Mouse (Mus musculus): ENCODE data around the gene Pitpnm1. TPM values are rescaled to one million over a fixed set of nuclear protein-coding genes. Genes with fewer than 3 reads are reported as not detected.

Pitpnm1 gene
- polyA plus RNA-seq, 1 experiment from 2014 or later: 5.6 TPM

DNA sequence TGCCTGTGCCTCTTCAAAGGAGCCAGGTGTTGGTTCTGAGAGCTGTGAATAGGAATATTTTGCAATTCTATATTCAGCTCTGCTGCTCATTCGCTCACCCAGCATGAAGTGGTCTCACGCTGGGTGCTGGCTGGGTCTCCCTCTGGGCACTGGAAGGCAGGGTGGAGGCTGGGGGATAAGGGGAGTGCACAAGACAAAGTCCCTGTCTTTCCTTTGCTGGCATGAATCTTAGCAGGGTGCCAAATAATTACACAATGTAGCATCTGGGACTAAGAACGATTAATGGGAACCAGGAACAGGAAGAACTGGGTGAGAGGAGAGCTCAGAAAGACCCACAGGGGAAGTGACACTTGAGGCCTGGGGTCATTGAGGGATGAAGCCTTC, 47.2 kb downstream of the Pitpnm1 start:
- WGBS: 48% methylated on average over 3 of the region's 3 CpGs
- H3K4me2 ChIP-seq: no peak overlapping the region
- H3K4me3 ChIP-seq: no peak overlapping the region
- H3K9ac ChIP-seq: no peak overlapping the region
- no peak overlapping the region for H3K27ac ChIP-seq
- peaks cover 21% of the 10 kb centered on the region for H3K36me3 ChIP-seq
- H3K9me3 ChIP-seq: no peaks in the 10 kb centered on the region
- no peaks in the 10 kb centered on the region for H3K27me3 ChIP-seq
- peaks cover 22% of the 10 kb centered on the region for H3K4me1 ChIP-seq
- no peak for ATAC-seq (ENCODE audit: insufficient number of reproducible peaks, low FRiP score, low TSS enrichment, low read depth)

DNA sequence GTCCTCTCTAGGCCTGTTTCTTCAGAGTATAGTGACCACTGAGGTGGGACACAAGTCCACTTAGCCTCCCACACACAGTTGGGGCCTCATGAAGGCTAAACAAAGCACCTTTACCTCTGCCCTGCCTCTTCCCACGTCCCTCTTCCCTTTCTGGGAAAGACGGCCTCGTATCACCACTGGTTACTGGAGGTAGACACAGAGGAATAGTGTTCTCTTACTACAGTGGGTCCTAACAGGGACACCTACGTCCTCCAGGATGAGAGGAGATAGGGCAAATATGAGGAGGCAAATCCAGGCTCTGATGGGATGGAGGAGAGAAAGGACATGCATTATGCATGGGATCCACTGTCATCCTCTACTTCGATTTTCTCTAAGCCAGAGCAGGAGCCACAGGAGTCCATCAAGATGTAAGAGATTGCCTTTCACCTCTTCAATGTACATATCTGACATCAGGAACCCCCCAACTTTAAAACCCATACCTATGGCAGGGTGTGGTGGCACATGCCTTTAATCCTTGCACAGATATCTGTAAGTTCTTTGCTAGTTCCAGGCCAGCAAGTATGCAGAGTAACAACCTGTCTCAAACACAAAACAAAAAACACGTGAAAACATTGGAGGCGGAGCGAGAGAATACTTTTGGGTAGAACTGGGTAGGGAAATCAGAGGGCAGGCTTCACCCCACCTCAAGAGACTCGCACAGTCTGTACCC, 48.1 kb downstream of the Pitpnm1 start:
- Histone ChIP-seq H3K27me3 (no peaks in the 10 kb centered on the region), H3K9ac (peak overlapping the region; percentile 90; the same call in 1 of the 2 replicates), H3K4me1 (peaks cover 22% of the 10 kb centered on the region), H3K9me3 (no peaks in the 10 kb centered on the region), H3K4me2 (peak overlapping the region; percentile 81), H3K4me3 (peak overlapping the region; percentile 92), H3K27ac (peak overlapping the region; percentile 28), H3K36me3 (peaks cover 29% of the 10 kb centered on the region)
- ATAC-seq (ENCODE audit: insufficient number of reproducible peaks, low FRiP score, low TSS enrichment, low read depth): no peak
- 40% methylated on average over 9 of the region's 9 CpGs for WGBS

DNA sequence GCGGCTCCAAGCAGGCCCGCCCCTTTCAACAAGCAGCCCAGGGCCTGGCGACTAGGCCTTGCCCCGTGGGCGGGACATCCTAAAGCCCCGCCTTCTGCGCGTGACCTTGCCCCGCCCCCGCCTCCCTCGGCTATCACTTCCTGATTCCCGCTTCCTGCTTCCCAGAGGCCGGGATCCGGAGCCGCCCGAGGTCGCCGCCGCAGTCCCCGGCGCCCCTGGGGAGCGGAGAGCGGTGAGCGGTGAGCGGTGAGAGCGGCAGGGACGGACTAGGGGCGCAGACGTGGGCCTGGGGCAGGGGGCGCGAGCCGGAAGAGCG, 48.7 kb downstream of the Pitpnm1 start, which contains the start of gene Coro1b:
Gene Coro1b, plus strand, starts transcription at position 129 of the 316 bp plus-strand sequence.
- Histone ChIP-seq H3K4me1 (peaks cover 22% of the 10 kb centered on the region), H3K27ac (peak within 1 kb of the TSS; percentile 81), H3K4me3 (peak within 1 kb of the TSS; percentile 92), H3K9me3 (no peaks in the 10 kb centered on the region), H3K9ac (peak within 1 kb of the TSS; percentile 90), H3K4me2 (peak within 1 kb of the TSS; percentile 81), H3K36me3 (peaks cover 34% of the 10 kb centered on the region), H3K27me3 (no peaks in the 10 kb centered on the region)
- peak; percentile 92 for ATAC-seq (ENCODE audit: insufficient number of reproducible peaks, low FRiP score, low TSS enrichment, low read depth)
- under 1% methylated on average over 33 of the region's 33 CpGs for WGBS

GRCm38 (mm10) chr19:4148819-4149218, 49.0 kb downstream of the Pitpnm1 start:
- Histone ChIP-seq H3K4me3 (peak overlapping the region; percentile 92), H3K4me2 (peak overlapping the region; percentile 81), H3K27ac (peak overlapping the region; percentile 81), H3K9me3 (no peaks in the 10 kb centered on the region), H3K36me3 (peaks cover 38% of the 10 kb centered on the region), H3K27me3 (no peaks in the 10 kb centered on the region), H3K9ac (peak overlapping the region; percentile 90), H3K4me1 (peaks cover 22% of the 10 kb centered on the region)
- ATAC-seq (ENCODE audit: insufficient number of reproducible peaks, low FRiP score, low TSS enrichment, low read depth): peak; percentile 20
- WGBS: 2% methylated on average over 8 of the region's 8 CpGs

DNA sequence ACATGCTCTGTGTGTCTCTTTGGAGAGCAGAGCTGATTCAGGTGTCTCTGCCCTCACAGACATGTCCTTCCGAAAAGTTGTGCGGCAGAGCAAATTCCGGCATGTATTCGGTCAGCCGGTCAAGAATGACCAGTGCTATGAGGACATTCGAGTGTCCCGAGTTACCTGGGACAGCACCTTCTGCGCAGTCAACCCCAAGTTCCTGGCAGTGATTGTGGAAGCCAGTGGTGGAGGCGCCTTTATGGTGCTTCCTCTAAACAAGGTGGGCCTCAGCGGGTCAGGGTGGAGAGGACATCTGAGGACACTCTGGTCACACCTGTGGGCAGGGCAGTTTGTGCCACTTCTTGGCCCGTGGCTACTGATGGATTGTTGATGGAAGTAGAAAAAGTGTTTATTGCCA, 49.5 kb downstream of the Pitpnm1 start:
- peaks cover 39% of the 10 kb centered on the region for H3K36me3 ChIP-seq
- peak overlapping the region; percentile 81 for H3K27ac ChIP-seq
- no peak for ATAC-seq (ENCODE audit: insufficient number of reproducible peaks, low FRiP score, low TSS enrichment, low read depth)
- 85% methylated on average over 11 of the region's 11 CpGs for WGBS
- peak overlapping the region; percentile 90 for H3K9ac ChIP-seq
- H3K9me3 ChIP-seq: no peaks in the 10 kb centered on the region
- H3K4me1 ChIP-seq: peaks cover 22% of the 10 kb centered on the region
- H3K4me3 ChIP-seq: peak overlapping the region; percentile 92
- H3K4me2 ChIP-seq: peak overlapping the region; percentile 81
- no peaks in the 10 kb centered on the region for H3K27me3 ChIP-seq

- Histone ChIP-seq H3K9ac (no peak overlapping the region), H3K27ac (no peak overlapping the region), H3K9me3 (no peaks in the 10 kb centered on the region), H3K4me3 (peak overlapping the region; percentile 92), H3K36me3 (peaks cover 39% of the 10 kb centered on the region), H3K4me1 (peaks cover 22% of the 10 kb centered on the region), H3K27me3 (no peaks in the 10 kb centered on the region), H3K4me2 (peak overlapping the region; percentile 81)
- 93% methylated on average over 17 of the region's 17 CpGs for WGBS
- no peak for ATAC-seq (ENCODE audit: insufficient number of reproducible peaks, low FRiP score, low TSS enrichment, low read depth)
Observed at GRCm38 (mm10) chr19:4149764-4150461, 50.1 kb downstream of the Pitpnm1 start.

DNA sequence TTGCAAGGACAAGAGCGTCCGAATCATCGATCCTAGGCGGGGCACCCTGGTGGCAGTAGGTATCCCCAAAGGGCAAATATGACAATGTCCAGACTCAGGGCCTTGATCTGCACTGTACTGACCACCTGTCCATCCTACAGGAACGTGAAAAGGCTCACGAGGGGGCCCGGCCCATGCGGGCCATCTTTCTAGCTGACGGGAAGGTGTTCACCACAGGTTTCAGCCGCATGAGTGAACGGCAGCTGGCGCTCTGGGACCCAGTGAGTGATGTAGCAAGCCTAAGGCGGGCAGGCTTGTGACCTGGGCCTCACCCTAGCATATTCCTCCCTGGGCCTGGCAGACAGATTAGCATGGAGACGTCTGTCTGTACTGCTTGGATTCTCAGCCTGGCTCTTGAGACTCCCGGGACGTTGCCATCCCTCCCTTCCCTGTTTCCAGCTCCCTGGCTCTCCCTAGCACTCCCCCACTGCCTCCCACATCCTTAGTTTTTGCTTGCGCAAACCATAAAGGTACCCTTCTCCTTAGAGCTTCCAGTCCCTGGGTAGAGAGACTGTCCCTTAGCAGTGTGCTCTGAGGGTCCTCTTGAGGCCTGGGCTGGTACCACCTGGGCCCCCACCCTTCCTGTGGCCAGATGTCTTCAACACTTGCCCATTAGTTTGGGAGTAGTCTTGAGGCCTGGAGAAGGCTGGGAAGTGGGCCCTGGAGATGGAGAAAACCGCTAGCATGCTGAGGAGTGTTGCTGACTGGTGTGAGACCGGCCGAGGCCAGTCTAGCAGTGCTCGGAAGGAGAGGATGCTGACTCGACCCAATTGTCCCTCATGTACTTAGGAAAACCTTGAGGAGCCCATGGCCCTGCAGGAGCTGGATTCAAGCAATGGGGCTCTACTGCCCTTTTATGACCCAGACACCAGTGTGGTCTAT, 51.0 kb downstream of the Pitpnm1 start:
- H3K4me3 ChIP-seq: no peak overlapping the region
- H3K4me2 ChIP-seq: no peak overlapping the region
- no peaks in the 10 kb centered on the region for H3K27me3 ChIP-seq
- H3K36me3 ChIP-seq: peaks cover 46% of the 10 kb centered on the region
- ATAC-seq (ENCODE audit: insufficient number of reproducible peaks, low FRiP score, low TSS enrichment, low read depth): no peak
- H3K27ac ChIP-seq: no peak overlapping the region
- H3K9me3 ChIP-seq: no peaks in the 10 kb centered on the region
- 89% methylated on average over 22 of the region's 22 CpGs for WGBS
- H3K4me1 ChIP-seq: peaks cover 22% of the 10 kb centered on the region
- no peak overlapping the region for H3K9ac ChIP-seq

- Histone ChIP-seq H3K9ac (no peak overlapping the region), H3K4me1 (peaks cover 22% of the 10 kb centered on the region), H3K27me3 (no peaks in the 10 kb centered on the region), H3K36me3 (peaks cover 53% of the 10 kb centered on the region), H3K9me3 (no peaks in the 10 kb centered on the region), H3K4me3 (no peak overlapping the region), H3K27ac (no peak overlapping the region), H3K4me2 (no peak overlapping the region)
- WGBS: 65% methylated on average over 5 of the region's 5 CpGs
- ATAC-seq (ENCODE audit: insufficient number of reproducible peaks, low FRiP score, low TSS enrichment, low read depth): no peak
Observed at GRCm38 (mm10) chr19:4151488-4151860, 51.7 kb downstream of the Pitpnm1 start.

DNA sequence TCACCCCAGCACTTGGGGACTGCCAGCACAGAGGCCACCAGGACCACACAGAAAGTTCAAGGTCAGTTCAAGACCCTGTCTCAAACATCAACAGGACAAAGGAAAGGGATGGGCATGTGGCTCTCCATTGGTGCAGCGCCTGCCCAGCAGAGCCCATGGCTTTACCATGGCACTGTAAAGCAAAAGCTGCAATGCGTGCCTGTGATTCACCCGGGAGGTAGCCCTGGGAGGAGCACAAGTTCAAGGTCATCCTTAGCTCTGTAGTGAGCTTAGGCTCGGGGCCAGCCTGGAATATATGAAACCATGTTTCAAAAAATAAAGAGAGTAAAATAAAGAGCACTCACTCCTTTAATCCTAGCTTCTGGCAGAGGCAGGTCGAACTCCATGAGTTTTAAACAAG, 52.1 kb downstream of the Pitpnm1 start:
- no peak overlapping the region for H3K4me2 ChIP-seq
- H3K4me1 ChIP-seq: peaks cover 22% of the 10 kb centered on the region
- no peaks in the 10 kb centered on the region for H3K27me3 ChIP-seq

DNA sequence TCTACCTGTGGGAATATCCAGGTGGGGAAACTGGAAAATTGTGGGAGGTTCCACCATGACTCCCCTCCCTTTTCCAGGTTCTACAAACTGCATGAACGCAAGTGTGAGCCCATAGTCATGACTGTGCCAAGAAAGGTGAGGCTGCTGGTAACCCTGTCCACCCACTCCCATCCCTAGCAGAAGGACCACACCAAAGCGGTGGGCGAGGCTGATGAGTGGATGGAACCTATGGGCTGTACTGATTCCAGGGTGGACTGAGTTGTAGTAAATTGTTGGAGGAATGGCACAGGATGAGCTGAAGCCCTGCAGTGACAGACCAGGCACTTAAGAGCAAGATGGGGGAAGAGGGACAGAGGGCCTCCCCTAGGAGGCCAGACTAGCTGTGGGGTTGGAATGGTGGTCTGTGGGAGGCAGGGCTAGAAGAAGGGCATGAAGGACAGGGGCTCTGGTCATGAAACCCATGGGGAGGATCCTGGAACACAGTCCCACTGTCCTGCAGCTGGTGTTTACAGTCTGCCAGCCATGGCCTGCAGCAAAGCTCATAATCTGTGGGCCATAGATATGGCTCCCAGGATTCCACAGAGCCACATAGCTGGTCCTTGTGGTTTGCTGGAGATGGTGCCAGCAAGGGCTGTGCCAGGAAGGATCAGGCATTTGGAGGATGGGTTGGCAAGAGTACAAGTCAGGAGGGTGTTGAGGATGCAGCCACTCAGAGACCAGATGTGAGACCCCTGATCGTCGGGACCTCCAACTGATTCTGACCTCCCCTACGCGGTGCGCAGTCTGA, 52.8 kb downstream of the Pitpnm1 start:
- WGBS: 85% methylated on average over 8 of the region's 8 CpGs
- Histone ChIP-seq H3K27ac (no peak overlapping the region), H3K27me3 (no peaks in the 10 kb centered on the region), H3K9ac (no peak overlapping the region), H3K36me3 (peaks cover 64% of the 10 kb centered on the region), H3K9me3 (no peaks in the 10 kb centered on the region), H3K4me3 (no peak overlapping the region), H3K4me1 (peaks cover 20% of the 10 kb centered on the region), H3K4me2 (no peak overlapping the region)
- no peak for ATAC-seq (ENCODE audit: insufficient number of reproducible peaks, low FRiP score, low TSS enrichment, low read depth)

More for the DNA sequence above, 52.1 kb downstream of the Pitpnm1 start:
- Histone ChIP-seq H3K4me3 (no peak overlapping the region), H3K27ac (no peak overlapping the region), H3K9me3 (no peaks in the 10 kb centered on the region), H3K9ac (no peak overlapping the region), H3K36me3 (peaks cover 57% of the 10 kb centered on the region)
- WGBS: 90% methylated on average over 5 of the region's 5 CpGs
- ATAC-seq (ENCODE audit: insufficient number of reproducible peaks, low FRiP score, low TSS enrichment, low read depth): no peak

GRCm38 (mm10) chr19:4153232-4153654, 53.4 kb downstream of the Pitpnm1 start, which contains the start of gene Ptprcap:
Gene Ptprcap, plus strand, starts transcription at chr19:4153604.
- no peak within 1 kb of the TSS for H3K9ac ChIP-seq
- 72% methylated on average over 11 of the region's 11 CpGs for WGBS

More at GRCm38 (mm10) chr19:4153232-4153654, 53.4 kb downstream of the Pitpnm1 start, which contains the start of gene Ptprcap:
- Histone ChIP-seq H3K4me3 (no peak within 1 kb of the TSS), H3K36me3 (peaks cover 70% of the 10 kb centered on the region), H3K4me1 (peaks cover 15% of the 10 kb centered on the region), H3K9me3 (no peaks in the 10 kb centered on the region), H3K4me2 (no peak within 1 kb of the TSS), H3K27ac (no peak within 1 kb of the TSS), H3K27me3 (no peaks in the 10 kb centered on the region)
- no peak for ATAC-seq (ENCODE audit: insufficient number of reproducible peaks, low FRiP score, low TSS enrichment, low read depth)

All from limb, embryonic 15.5 days (tissue).